Mouse (Mus musculus) hematopoietic multipotent progenitor cell, adult 10-12 weeks (in vitro differentiated cells): ENCODE measurements around the gene Slc38a1. TPM values are rescaled to one million over a fixed set of nuclear protein-coding genes. Genes with fewer than 3 reads are reported as not detected.

Experiments used
- polyA plus RNA-seq: library from polyadenylated mRNA; stranded (reverse); fragments of >175 nt; gene quantifications from 2 replicates; pipeline ENCODE4 v1.2.3, GENCODE M21; 2012; ENCODE audit warnings: low replicate concordance

Gene Slc38a1
- polyA plus RNA-seq: 30.1 and 32.6 TPM in 2 replicates

DNA sequence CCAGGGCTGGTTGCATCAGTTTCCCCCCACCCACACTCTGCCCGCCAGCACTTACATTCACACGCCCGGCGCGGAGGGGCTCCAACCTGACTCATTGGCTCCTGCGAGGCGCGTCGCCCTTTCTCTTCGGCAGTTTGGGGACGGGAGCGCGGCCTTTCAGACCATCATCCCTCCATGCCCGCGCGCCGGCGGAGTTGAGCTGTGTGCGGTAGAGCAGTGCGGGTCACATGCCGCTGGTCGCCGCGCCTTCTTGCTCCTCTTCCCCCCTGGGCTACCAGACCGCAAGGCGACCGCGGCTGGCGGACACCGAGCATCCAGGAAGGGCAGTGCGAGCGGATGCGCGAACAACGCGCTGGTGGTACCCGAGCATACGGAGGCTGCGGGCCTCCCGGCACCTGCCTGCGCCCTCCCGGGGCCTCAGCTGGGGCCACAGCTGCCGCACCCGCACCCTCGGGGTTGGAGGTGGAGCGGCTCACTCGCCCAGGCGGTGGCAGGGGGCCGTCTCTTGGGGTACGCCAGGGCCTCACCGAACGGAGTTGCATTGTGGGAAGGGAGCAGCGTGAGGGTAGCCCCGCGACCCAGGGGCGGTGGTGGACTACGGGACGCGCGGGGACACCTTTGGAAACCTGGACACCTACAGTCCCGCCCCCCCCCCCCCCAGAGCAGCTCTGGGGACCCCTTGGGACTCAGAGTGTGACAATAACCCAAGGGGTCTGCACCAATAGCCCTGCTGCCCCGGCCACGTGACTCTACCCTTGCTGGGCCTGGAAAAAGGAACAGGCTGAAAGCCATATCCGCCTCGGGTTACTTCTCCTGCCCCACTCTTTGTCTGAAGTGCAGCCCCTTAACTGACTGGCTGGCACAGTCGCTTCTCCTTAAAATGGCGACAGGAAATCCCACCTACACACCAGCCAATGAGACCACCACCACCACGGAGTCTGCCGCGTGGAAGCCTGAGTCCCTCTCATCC is at the start of gene Slc38a1:
TSS of gene Slc38a1 (minus strand) at position 478 of the 970 bp plus-strand sequence.

Other genes starting within 250 kb of the Slc38a1 start
- 11.1 and 33.7 TPM in 2 replicates for gene Scaf11, start 182.1 kb downstream of the Slc38a1 start, polyA plus RNA-seq
- 19.5 and 28.1 TPM in 2 replicates for gene Slc38a2, start 56.8 kb upstream of the Slc38a1 start, polyA plus RNA-seq